8 mouse cellular contexts compared by ENCODE assay signal in genomic region chr4:43507938-43508665, GRCm38 (mm10). TPM values are rescaled to one million over a fixed set of nuclear protein-coding genes. Genes with fewer than 3 reads are reported as not detected.
DNase-seq lines count a peak whose midpoint lies in the region; ATAC-seq and TF ChIP-seq lines count a peak whose summit lies in the region.

No protein-coding gene starts in this region.

- no peaks in the 10 kb centered on the region for H3K9me3 ChIP-seq in MEL (replicated peaks; ENCODE audit: insufficient read depth, low read length)
- H3K9me3 ChIP-seq in hindbrain, embryonic 12.5 days (replicated peaks) = no peaks in the 10 kb centered on the region

- DNase-seq in heart, adult 2 months = peak in 1 of 2 experiments; percentile 21
- no peak for DNase-seq in heart, adult 9 months (ENCODE audit: low spot score in 2 of 2)
- DNase-seq in MEL (ENCODE audit: low read depth, low spot score) = peak; percentile 46
- peak; percentile 60 for DNase-seq in lung, postnatal 10 days
- no peak for DNase-seq in urinary bladder, postnatal 25 days (ENCODE audit: low spot score)
- no peak for DNase-seq in embryo, embryonic 9.5 days (ENCODE audit: extremely low spot score)

- intact Hi-C loops in heart, adult 2 months (cut with DNase I) = no loop called here

- no peak for TF ChIP-seq POLR2A in heart, adult 2 months (IDR thresholded peaks at IDR 0.05; ENCODE audit: insufficient read depth, low read depth, low read length)
- TF ChIP-seq POLR2A in MEL (IDR thresholded peaks at IDR 0.05; ENCODE audit: control insufficient read depth in 1 of 2, insufficient read depth in 1 of 2, low read depth in 1 of 2, low read length in 2 of 2, poor library complexity in 1 of 2) = no peak; a peak in 1 of 4 replicates

- peak overlapping the region; percentile 58 for H3K4me2 ChIP-seq in hindbrain, embryonic 12.5 days (replicated peaks)

- no peak for TF ChIP-seq CTCF in heart, adult 2 months (IDR thresholded peaks at IDR 0.05)
- TF ChIP-seq CTCF in MEL (IDR thresholded peaks at IDR 0.05 in 2 of 3, conservative IDR thresholded peaks at IDR 0.05 in 1 of 3; ENCODE audit: control insufficient read depth in 1 of 3, insufficient read depth in 1 of 3, low read depth in 2 of 3, low read length in 3 of 3, poor library complexity in 1 of 3, severe bottlenecking in 1 of 3) = no peak

- peak overlapping the region; percentile 49 for H3K9ac ChIP-seq in heart, adult 2 months (ENCODE audit: low read depth, low read length)
- H3K9ac ChIP-seq in MEL (ENCODE audit: control insufficient read depth, low read depth, low read length, poor library complexity, severe bottlenecking) = peak overlapping the region; percentile 77
- H3K9ac ChIP-seq in hindbrain, embryonic 12.5 days = peak overlapping the region; percentile 47

- TF ChIP-seq RAD21 in MEL (IDR thresholded peaks at IDR 0.05; ENCODE audit: low read depth, low read length) = no peak

- H3K4me1 ChIP-seq in heart, adult 2 months (ENCODE audit: control insufficient read depth, insufficient read depth, low read length) = peaks cover 4% of the 10 kb centered on the region
- peaks cover 12 to 27% of the 10 kb centered on the region in 2 experiments for H3K4me1 ChIP-seq in MEL (ENCODE audit: control insufficient read depth in 1 of 2, insufficient read depth in 2 of 2, low read length in 2 of 2)
- H3K4me1 ChIP-seq in hindbrain, embryonic 12.5 days = peaks cover 20% of the 10 kb centered on the region

- H3K4me3 ChIP-seq in heart, adult 2 months = peak overlapping the region; percentile 44
- peak overlapping the region; percentile 71 to 91 for H3K4me3 ChIP-seq in MEL (ENCODE audit: control insufficient read depth in 1 of 2, insufficient read depth in 1 of 2, low read depth in 2 of 2, low read length in 2 of 2)
- peak overlapping the region; percentile 31 for H3K4me3 ChIP-seq in hindbrain, embryonic 12.5 days

- TF ChIP-seq EP300 in heart, adult 2 months (IDR thresholded peaks at IDR 0.05; ENCODE audit: insufficient read depth, low read depth, low read length) = no peak
- TF ChIP-seq EP300 in MEL (IDR thresholded peaks at IDR 0.05; ENCODE audit: low read depth in 1 of 2, low read length in 2 of 2) = peak in 1 of 2 experiments; percentile 24; a peak in 1 of 4 replicates

- H3K27ac ChIP-seq in heart, adult 2 months = no peak overlapping the region
- peak overlapping the region; percentile 41 for H3K27ac ChIP-seq in MEL (ENCODE audit: control insufficient read depth, low read depth, low read length)
- no peak overlapping the region for H3K27ac ChIP-seq in hindbrain, embryonic 12.5 days

- no peaks in the 10 kb centered on the region for H3K27me3 ChIP-seq in heart, adult 2 months (ENCODE audit: control insufficient read depth, insufficient read depth, low read length)
- H3K27me3 ChIP-seq in MEL (ENCODE audit: control insufficient read depth in 1 of 2, insufficient read depth in 2 of 2, low read length in 2 of 2) = no peaks in the 10 kb centered on the region
- peaks cover 40% of the 10 kb centered on the region for H3K27me3 ChIP-seq in hindbrain, embryonic 12.5 days

- peak; percentile 61; the same call in 1 of the 2 replicates for ATAC-seq in hindbrain, embryonic 12.5 days (ENCODE audit: low FRiP score)
- no peak; the same call in 1 of the 2 replicates for ATAC-seq in frontal cortex, adult (ENCODE audit: low TSS enrichment)

- no peaks in the 10 kb centered on the region for H3K36me3 ChIP-seq in heart, adult 2 months (ENCODE audit: control insufficient read depth, insufficient read depth, low read length)
- H3K36me3 ChIP-seq in MEL (ENCODE audit: control insufficient read depth in 1 of 2, insufficient read depth in 2 of 2, low read length in 2 of 2) = peaks cover 0 to 14% of the 10 kb centered on the region in 2 experiments; a peak in 2 of 4 replicates
- H3K36me3 ChIP-seq in hindbrain, embryonic 12.5 days = no peaks in the 10 kb centered on the region

- 8% methylated on average over 20 of the region's 22 CpGs for WGBS in heart, adult 2 months
- WGBS in hindbrain, embryonic 12.5 days = 10% methylated on average over 18 of the region's 22 CpGs

- no peaks in the 10 kb centered on the region for H3K79me2 ChIP-seq in heart, adult 2 months (replicated peaks; ENCODE audit: control insufficient read depth, insufficient read depth, low read length)
- H3K79me2 ChIP-seq in MEL (ENCODE audit: control insufficient read depth, insufficient read depth, low read length, poor library complexity) = no peaks in the 10 kb centered on the region; the same call in 1 of the 2 replicates

TF ChIP-seq in MEL, 35 proteins besides CTCF, POLR2A, EP300 and RAD21:
- TF ChIP-seq USF2 (IDR thresholded peaks at IDR 0.05; ENCODE audit: borderline replicate concordance in 1 of 2, insufficient read depth in 1 of 2, low read depth in 1 of 2, low read length in 2 of 2) (no peak), TCF12 (IDR thresholded peaks at IDR 0.05; ENCODE audit: low read depth, low read length) (no peak), USF1 (IDR thresholded peaks at IDR 0.05; ENCODE audit: low read depth, low read length) (no peak), E2F4 (IDR thresholded peaks at IDR 0.05; ENCODE audit: borderline replicate concordance, low read depth, low read length) (no peak), MAZ (IDR thresholded peaks at IDR 0.05; ENCODE audit: low read depth, low read length) (peak; percentile 71), MEF2A (IDR thresholded peaks at IDR 0.05; ENCODE audit: extremely low read depth, insufficient replicate concordance, low read depth, low read length, poor library complexity, severe bottlenecking) (no peak), CHD1 (IDR thresholded peaks at IDR 0.05; ENCODE audit: low read depth, low read length) (0 out of 2 replicates have a peak, but pooled peaks have one; percentile 54), TBP (IDR thresholded peaks at IDR 0.05; ENCODE audit: low read depth, low read length) (no peak), NRF1 (IDR thresholded peaks at IDR 0.05; ENCODE audit: insufficient read depth, low read depth, low read length, poor library complexity, severe bottlenecking) (no peak), ZNF384 (IDR thresholded peaks at IDR 0.05; ENCODE audit: low read depth, low read length) (no peak), MYC (IDR thresholded peaks at IDR 0.05; ENCODE audit: low read depth, low read length) (no peak), RCOR1 (IDR thresholded peaks at IDR 0.05; ENCODE audit: low read depth, low read length) (no peak), ETS1 (IDR thresholded peaks at IDR 0.05; ENCODE audit: low read depth, low read length) (no peak)

RNA-seq across cellular contexts. Expression of gene Car9, which starts 1.3 kb away (rescaled TPM):
- total RNA-seq in heart, adult 2 months (2021) = under 1 TPM; 0.11 to 0.34 TPM
- polyA plus RNA-seq in heart, adult 2 months (2012; rRNA removed) = 0.32 and 0.55 TPM in 2 replicates
- 0.77 and 1.2 TPM in 2 replicates for total RNA-seq in MEL (2012; rRNA removed)
- 1 to 10 TPM in 1 of 2 experiments, not detected in 1; 3.3 TPM for polyA plus RNA-seq in MEL (2012; ENCODE audit: insufficient read depth in 1 of 2, insufficient read length in 2 of 2, low read depth in 1 of 2, low replicate concordance in 2 of 2, missing spikeins in 1 of 2)
- 1.3 and 1.5 TPM in 2 replicates for polyA plus RNA-seq in hindbrain, embryonic 12.5 days (2016; fragmentation: Nextera tagmentation; extraction: Ambion mirVana)

RNA-seq across cellular contexts. Expression of gene Arhgef39, which starts 8.6 kb away (rescaled TPM):
- under 1 TPM; 0.30 to 0.31 TPM for total RNA-seq in heart, adult 2 months (2021)
- polyA plus RNA-seq in heart, adult 2 months (2012; rRNA removed) = 1.6 and 1.7 TPM in 2 replicates
- total RNA-seq in MEL (2012; rRNA removed) = 26.3 and 26.5 TPM in 2 replicates
- 10 to 100 TPM in 1 of 2 experiments, not detected in 1; 56.7 TPM for polyA plus RNA-seq in MEL (2012; ENCODE audit: insufficient read depth in 1 of 2, insufficient read length in 2 of 2, low read depth in 1 of 2, low replicate concordance in 2 of 2, missing spikeins in 1 of 2)
- polyA plus RNA-seq in hindbrain, embryonic 12.5 days (2016; fragmentation: Nextera tagmentation; extraction: Ambion mirVana) = 22.6 and 26.8 TPM in 2 replicates

RNA-seq across cellular contexts. Expression of gene Ccdc107, which starts 15.4 kb away (rescaled TPM):
- total RNA-seq in heart, adult 2 months (2021) = 10 to 100 TPM; 29.8 to 33.8 TPM
- polyA plus RNA-seq in heart, adult 2 months (2012; rRNA removed) = 50.8 and 67.9 TPM in 2 replicates
- 32.9 and 44.3 TPM in 2 replicates for total RNA-seq in MEL (2012; rRNA removed)
- polyA plus RNA-seq in MEL (2012; ENCODE audit: insufficient read depth in 1 of 2, insufficient read length in 2 of 2, low read depth in 1 of 2, low replicate concordance in 2 of 2, missing spikeins in 1 of 2) = 10 to 100 TPM in 1 of 2 experiments, not detected in 1; 56.7 TPM
- 50.8 and 51.4 TPM in 2 replicates for polyA plus RNA-seq in hindbrain, embryonic 12.5 days (2016; fragmentation: Nextera tagmentation; extraction: Ambion mirVana)

RNA-seq across cellular contexts. Expression of gene Tpm2, which starts 15.5 kb away (rescaled TPM):
- 10 to 100 TPM; 35.4 to 41.2 TPM for total RNA-seq in heart, adult 2 months (2021)
- 41.8 and 44.9 TPM in 2 replicates for polyA plus RNA-seq in heart, adult 2 months (2012; rRNA removed)
- 0.08 TPM in 1 of 2 replicates, not detected in the other for total RNA-seq in MEL (2012; rRNA removed)
- polyA plus RNA-seq in MEL (2012; ENCODE audit: insufficient read depth in 1 of 2, insufficient read length in 2 of 2, low read depth in 1 of 2, low replicate concordance in 2 of 2, missing spikeins in 1 of 2) = not detected
- polyA plus RNA-seq in hindbrain, embryonic 12.5 days (2016; fragmentation: Nextera tagmentation; extraction: Ambion mirVana) = 59.3 and 105 TPM in 2 replicates

RNA-seq across cellular contexts. Expression of gene Sit1, which starts 24.6 kb away (rescaled TPM):
- under 1 TPM in 1 of 2 experiments, not detected in 1; 0.31 TPM for total RNA-seq in heart, adult 2 months (2021)
- not detected in 2 replicates for polyA plus RNA-seq in heart, adult 2 months (2012; rRNA removed)
- total RNA-seq in MEL (2012; rRNA removed) = 0.08 TPM in 1 of 2 replicates, not detected in the other
- polyA plus RNA-seq in MEL (2012; ENCODE audit: insufficient read depth in 1 of 2, insufficient read length in 2 of 2, low read depth in 1 of 2, low replicate concordance in 2 of 2, missing spikeins in 1 of 2) = under 1 TPM in 1 of 2 experiments, not detected in 1; 0.06 TPM
- not detected in 2 replicates for polyA plus RNA-seq in hindbrain, embryonic 12.5 days (2016; fragmentation: Nextera tagmentation; extraction: Ambion mirVana)

Comparison
In these comparisons a context has a peak if more than half of its experiments do, and no peak if none do; other contexts are left out.
1. DNase-seq: peak in MEL (single experiment) and lung, postnatal 10 days (single experiment); none in heart, adult 9 months (0 of 2), urinary bladder, postnatal 25 days (single experiment) and embryo, embryonic 9.5 days (single experiment).
2. H3K4me3 ChIP-seq: peak in every context shown above with its lines; median percentile 81 in MEL; 44 in heart, adult 2 months; 31 in hindbrain, embryonic 12.5 days.
3. Peak in every context shown above with its lines, with median percentiles within 50 percentile points of each other: H3K9ac ChIP-seq.